Mouse (Mus musculus) monocyte, adult 2 months (primary cell): Measurements from ENCODE around the gene Azin2.

Source experiments
- DNase-seq, 2 experiments: peaks; one replicate each; pipeline ENCODE4 v3.0.0; 2022; ENCODE audit warnings: low spot score in 2 of 2, low read depth in 1 of 2

Azin2 gene

GRCm38 (mm10) chr4:128900484-128900883, 61.8 kb downstream of the Azin2 start:
- no peak for DNase-seq

DNA sequence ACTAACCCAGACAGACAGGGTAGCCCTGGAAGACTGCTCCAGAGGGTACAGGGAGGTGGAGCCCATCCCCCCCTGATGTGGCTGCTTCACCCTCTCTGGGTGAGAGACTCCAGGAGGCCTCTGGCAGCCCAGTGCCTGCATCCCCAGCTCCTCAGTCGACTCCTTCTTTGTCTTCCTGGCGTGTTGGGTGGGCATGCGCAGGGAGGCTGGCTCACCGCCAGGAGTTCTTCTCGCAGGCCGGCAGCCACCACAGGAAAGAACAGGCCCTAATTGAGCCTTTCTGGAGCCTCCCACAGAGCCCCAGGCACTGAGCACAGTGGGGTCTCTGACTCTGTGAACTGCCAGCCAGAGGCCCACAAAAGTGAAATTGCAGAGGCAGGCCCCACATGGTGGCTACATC, 62.9 kb downstream of the Azin2 start:
- DNase-seq = no peak

DNA sequence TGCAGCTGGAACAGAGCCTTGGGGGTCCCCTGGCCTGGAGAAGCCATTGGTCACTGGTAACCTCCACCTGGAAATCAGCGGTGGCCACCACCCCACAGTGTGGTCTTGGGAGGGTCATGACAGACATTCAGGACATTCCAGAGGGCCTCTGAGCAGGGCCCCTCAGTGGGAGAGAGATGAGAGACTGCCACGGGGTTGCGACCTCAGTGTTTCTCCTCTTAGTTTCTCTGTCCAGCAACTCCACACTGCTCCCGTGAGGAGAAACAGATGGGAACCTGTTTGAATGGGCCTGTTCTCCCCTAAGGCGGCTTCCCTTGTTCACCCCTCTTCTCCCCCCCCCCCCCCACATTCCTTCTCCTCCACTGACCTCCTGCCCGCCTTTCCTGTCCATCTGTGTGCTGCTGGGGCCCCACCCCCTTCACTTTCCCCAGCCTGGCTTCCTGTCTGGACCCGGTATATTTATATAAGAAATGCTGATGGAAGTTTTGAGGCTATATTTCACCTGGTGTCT, 64.3 kb downstream of the Azin2 start:
- DNase-seq = no peak

- DNase-seq = no peak
Observed at GRCm38 (mm10) chr4:128896667-128897066, 65.6 kb downstream of the Azin2 start.

GRCm38 (mm10) chr4:128895841-128896240, 66.4 kb downstream of the Azin2 start:
- DNase-seq = no peak

GRCm38 (mm10) chr4:128894112-128894511, 68.1 kb downstream of the Azin2 start:
- no peak for DNase-seq

GRCm38 (mm10) chr4:128892188-128892587, 70.1 kb downstream of the Azin2 start:
- no peak for DNase-seq

DNA sequence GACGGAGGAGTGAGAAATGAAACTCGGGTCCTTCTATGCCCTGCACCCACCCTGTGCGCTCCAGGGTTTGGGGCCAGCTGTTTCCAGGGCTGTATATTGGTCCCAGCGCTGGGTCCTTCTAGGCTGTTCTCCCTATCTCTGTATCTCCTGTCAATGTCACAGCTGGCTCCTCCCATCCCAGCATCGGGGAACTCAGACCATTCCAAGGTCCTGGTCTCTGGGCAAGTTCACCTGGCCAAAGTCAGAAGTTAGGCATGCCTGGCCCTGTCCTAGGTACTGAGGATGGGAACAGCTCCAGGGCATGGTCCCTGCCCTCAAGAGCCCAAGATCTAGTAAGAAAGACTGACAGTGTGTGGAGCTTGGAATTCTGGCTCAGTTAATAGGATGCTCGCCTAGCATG, 70.5 kb downstream of the Azin2 start:
- DNase-seq = no peak

DNA sequence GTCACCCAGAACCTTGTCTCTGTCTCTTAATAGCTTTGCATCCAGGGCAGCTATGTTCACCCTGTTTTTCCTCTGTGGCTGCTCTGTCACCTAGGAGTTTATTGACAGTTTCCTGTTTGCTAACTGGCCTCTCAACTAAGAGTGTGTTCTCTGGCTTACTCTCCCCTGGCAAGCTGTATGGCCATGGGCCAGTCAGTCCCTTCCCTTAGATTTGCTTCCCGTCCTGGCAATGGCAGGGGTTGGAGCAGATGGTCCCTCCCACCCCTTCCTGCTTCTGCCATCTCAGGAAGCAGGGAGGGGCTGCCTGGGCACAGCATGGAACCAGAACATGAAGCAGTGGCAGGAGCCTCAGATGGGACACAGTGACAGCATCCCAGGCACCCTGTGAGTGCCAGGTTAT, 71.1 kb downstream of the Azin2 start:
- DNase-seq = no peak

- DNase-seq = no peak
Observed at GRCm38 (mm10) chr4:128889752-128890630, 72.3 kb downstream of the Azin2 start.

DNA sequence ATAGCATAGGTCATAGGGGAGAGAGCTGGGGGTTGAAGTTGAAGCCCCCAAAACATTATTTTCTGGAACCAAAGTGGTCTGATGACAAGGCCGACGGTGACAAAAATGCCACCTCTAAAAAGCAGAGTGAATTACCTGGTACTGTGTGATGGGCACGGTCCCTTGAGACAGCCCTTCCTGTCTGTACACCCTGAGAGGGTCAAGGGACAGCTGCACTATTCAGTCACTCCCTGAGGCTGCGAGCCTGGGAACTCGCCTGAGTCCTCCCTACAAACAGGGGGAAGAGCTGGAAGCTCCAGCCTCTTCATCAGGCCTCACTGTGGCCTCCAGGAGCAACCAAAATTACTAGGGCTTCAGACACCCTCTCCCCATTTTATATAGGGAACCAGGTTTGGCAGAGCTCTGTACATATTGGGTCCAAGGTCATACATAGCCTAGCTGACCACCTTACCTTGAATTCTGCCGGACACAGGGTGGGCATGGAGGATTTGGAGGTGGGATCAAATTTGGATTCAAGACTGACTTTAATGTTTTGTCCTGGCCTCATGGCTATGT, 73.7 kb downstream of the Azin2 start:
- DNase-seq = no peak

- DNase-seq = no peak
Observed at GRCm38 (mm10) chr4:128887641-128888091, 74.6 kb downstream of the Azin2 start.

- no peak for DNase-seq
Observed at GRCm38 (mm10) chr4:128887026-128887425, 75.2 kb downstream of the Azin2 start.

DNA sequence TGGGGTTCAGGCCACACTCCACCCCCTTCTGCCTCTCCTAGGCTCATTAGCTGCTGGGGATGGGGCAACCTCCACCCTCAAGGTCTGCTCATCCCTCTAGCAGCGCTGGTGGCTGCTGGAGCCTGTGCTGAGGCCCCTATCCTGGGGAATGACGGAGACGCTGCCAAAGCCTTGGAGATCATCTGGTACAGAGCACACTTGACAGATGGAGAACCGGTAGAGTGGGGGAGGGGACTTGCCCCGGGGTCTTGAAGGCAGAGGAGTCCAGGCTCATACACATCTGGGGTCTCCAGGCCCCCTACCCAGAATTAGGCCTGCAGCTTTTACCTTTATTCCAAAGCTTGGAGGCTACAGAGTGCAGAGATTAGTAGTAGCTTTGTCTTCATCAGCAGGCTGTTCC, 75.7 kb downstream of the Azin2 start:
- no peak for DNase-seq

DNA sequence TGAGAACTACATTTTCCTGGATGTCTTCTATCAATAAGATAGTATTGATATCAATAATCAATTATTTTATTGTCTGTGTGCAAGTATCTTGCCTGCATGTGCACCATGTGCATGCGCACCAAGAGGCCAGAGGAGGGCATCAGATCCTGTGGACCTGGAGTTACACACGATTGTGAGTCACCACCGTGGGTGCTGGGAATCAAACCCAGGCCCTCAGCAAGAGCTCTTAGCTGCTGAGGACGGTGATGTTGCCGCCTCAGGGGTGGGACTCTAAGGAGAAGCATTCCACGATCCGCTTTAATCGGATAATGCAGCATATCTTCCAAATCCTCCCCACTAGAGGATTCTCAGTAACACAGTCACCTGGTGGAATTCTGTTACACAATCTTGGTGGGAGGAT, 76.7 kb downstream of the Azin2 start:
- no peak for DNase-seq

GRCm38 (mm10) chr4:128884711-128885095, 77.5 kb downstream of the Azin2 start:
- no peak for DNase-seq

GRCm38 (mm10) chr4:128883801-128884710, 78.2 kb downstream of the Azin2 start:
- DNase-seq = no peak

- peak in 1 of 2 experiments; percentile 23 for DNase-seq
Observed at GRCm38 (mm10) chr4:128883379-128883781, 78.9 kb downstream of the Azin2 start, which contains the start of gene Trim62. Gene Trim62 (plus strand): TSS chr4:128883580.
